Mouse (Mus musculus) adrenal gland, adult 18-20 months (tissue): ENCODE data around the gene Gucy2c. TPM values are rescaled to one million over a fixed set of nuclear protein-coding genes. Genes with fewer than 3 reads are reported as not detected.
"Not testable (repeated sequence)": the region's sequence is repeated elsewhere in the genome, so short reads cannot be mapped to it uniquely, and the experiment has no call there.

Source experiments
- DNase-seq, 2 experiments: peaks; one replicate each; pipeline ENCODE4 v3.0.0; 2021 to 2022; ENCODE audit warnings: low spot score in 2 of 2
- total RNA-seq, 2 experiments: library from RNA; stranded (reverse); gene quantifications; 1 replicate in 1 of 2; 2 replicates in 1 of 2; pipeline ENCODE4 v1.2.3; 2021

The Gucy2c gene
- total RNA-seq, 2 experiments from 2014 or later, result 0.06 TPM; not detected in 1

DNA sequence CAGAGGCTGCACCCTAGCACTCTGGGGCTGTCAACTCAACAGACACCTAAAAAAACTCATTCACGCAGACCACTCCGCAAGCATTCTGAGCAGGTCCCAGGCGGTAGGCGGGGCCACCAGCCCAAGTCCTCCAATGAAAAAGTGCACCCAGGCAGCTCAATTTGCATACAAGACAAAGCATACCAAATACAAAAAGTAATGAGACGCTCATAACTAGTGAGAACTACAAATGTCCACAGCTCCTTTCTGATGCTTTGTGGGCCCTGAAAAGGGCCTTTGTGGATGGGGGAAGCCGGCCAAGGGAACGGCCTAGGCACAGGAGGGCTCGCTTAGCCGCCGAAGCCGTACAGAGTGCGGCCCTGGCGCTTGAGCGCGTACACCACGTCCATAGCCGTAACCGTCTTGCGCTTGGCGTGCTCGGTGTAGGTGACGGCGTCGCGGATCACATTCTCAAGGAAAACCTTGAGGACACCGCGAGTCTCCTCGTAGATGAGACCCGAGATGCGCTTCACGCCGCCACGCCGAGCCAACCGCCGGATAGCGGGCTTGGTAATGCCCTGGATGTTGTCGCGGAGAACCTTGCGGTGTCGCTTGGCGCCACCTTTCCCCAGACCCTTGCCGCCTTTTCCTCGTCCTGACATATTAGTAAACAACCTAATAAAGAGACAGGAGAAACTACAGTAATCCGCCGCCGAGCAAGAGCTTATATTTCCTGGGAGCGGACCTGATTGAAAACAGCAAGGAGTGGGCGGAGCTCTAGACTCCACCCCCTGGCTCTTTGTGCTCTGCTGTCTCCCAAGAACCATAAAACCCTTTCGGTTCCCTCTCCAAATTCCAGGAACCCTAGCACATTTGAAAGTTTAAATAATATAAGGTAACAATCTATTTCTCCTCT is 22.4 kb upstream of the Gucy2c start, which contains the start of gene Hist4h4:
Hist4h4 (minus strand) TSS at position 677 of the 895 bp plus-strand sequence.
- DNase-seq, result peak; percentile 98

DNA sequence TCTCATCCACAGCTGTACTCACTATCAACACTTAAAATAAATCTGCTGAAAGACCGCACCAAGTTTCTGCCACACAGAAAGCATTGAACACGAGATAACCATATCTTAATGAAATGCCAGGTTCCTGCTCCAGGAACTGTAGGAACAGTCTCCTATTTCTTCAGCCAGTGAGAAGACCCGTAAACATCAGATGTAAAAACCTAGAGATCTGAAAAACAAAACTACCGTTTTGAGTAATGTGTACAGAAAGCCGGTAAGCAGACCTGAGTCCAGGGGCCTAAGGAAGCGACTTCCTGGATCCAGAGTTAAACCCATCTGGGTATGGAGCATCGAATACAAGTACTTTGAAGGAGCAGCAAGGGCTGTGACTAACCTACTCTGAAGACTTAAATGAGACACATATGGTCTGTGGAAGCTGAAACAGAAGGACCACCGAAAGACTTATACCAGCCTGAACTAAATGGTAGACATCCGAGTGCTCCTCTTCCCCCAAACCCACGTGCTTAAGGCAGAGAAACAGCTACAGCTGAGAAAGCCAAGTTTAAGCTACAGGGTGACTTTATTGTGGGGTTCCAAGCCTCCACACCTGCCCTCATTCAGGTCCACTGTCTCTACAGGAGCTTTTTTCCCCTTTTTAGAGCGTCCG is 21.7 kb upstream of the Gucy2c start:
- DNase-seq, result no peak

DNA sequence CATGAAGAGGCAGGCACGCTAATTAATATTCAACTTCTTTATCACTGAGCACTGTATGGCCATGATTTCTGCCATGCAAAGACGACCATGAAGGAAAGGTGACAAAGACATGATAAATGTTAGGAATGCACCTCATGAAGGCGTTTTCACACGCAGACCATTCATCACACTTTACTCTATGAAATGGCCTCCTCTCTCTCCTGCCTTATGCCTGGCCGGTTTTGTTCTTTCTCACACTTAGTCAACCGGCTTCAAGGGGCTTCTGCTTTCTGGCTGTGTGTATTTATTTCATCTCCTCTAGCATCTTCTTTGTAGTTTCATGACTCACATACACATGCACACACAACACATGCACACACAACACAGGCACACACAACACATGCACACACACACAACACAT is 19.7 kb upstream of the Gucy2c start:
- DNase-seq, result no peak

DNA sequence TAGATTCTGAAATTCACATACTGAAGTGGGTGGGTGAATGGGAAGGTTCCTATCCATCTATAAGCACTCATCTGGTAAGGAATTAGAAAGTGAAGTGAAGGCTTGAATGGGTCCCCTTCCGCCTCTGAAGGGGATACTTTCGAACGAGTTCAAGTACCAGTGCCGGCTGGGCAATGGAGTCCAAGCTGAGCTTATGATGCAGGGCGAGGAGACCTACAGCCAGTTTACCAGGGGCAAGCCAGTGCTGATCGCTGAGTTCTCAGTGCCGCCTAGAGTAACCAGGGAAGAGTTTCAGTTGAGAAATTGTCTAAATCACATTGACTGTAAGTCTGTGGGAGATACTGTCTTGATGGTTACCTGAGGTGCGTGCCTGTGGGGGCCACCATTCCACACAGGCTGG is 19.1 kb upstream of the Gucy2c start:
- DNase-seq, result no peak

GRCm38 (mm10) chr6:136797874-136798693 is 16.5 kb upstream of the Gucy2c start:
- not testable (repeated sequence) for DNase-seq

GRCm38 (mm10) chr6:136795850-136796249 is 14.3 kb upstream of the Gucy2c start:
- no peak for DNase-seq

- no peak for DNase-seq
Observed at GRCm38 (mm10) chr6:136795110-136795509, 13.5 kb upstream of the Gucy2c start.

GRCm38 (mm10) chr6:136793831-136794525 is 12.4 kb upstream of the Gucy2c start:
- no peak for DNase-seq

DNA sequence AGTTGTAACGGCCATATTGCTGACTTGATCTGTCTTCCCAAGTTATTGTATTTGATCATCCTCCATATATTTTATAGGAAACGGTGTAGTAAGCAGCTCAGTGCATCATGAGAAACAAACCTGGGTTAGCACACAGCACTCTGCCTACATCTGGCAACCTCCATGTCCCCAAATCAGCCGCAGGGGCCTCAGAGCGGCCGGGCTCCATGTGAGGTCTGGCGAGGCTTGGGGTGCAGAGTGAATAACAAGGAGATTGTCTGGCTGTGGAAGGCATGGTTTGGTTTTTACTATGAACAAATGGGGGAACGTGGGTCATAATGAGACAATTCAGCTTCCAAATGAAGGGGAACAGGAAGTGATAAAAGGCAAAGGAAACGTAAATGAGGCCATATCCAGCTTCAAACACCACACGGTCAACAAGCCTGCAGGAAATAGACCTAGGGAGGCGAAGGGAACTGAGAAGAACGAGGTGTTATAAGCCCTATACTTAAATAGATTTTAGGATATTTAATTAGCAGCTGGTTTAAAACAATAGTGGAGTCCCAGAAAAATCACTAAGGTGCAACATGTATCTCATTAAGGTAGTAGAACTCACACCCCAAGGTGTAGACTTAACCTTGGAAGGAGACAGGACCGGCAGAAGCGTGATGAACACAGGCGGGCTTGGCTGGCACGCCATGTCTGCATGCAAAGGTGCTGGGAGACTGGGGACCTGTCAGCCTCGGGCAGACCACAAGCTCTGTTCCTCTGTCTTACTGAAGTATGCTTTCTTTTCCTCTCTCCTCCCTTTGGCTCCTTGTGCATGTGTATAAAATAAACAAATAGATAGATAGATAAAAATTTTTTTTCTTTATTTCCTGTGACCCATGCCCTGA is 11.6 kb upstream of the Gucy2c start:
- DNase-seq, result no peak

DNA sequence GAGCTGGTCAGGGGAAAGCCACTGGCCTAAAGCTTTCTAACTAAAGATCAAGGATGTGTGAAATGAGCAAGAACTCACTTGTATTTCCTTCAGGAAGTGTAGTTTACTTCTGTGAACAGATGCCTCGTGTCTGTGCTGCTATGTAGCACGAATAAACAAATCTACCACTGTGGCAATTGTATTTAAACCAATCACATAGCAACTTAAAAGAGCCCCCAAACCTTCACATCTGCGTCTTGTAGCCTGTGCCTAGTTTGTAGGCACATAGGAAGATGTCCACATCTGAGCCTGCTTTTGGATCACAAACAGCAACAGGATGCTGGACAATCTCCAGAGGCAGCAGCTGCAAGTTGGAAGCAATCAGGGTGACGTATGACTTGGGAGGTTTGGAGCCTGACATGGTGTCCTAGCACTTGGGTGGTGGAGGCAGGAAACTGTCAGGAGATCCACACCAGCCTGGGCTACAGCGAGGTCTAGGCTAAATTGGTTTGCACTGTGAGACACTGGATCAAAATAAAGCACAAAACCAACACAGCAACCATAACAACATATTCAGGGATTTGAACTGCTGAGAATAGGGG is 7.9 kb upstream of the Gucy2c start:
- DNase-seq, result no peak

- DNase-seq, result no peak
Observed at GRCm38 (mm10) chr6:136782761-136783160, 1.2 kb upstream of the Gucy2c start.

GRCm38 (mm10) chr6:136782146-136782545 is 581 bp upstream of the Gucy2c start:
- DNase-seq, result no peak

DNA sequence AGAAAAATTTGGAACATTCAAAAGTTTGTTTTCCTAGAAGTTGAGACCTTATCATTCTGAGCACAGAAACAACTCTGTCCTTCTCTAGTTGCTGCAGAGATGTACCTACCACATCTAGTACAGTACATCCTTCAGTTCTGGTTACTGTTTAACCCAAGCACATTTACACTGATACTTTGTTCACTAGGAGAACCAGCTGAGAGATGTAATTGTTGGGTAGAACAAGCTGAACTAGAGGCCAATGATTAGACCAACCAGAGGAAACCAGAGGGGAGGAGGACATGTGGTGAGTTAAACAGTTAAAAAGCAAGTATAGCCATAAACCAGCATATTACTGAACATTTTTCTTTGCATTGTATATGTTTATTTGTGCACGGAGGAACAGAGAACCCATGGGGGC is 5.2 kb downstream of the Gucy2c start:
- DNase-seq, result no peak

DNA sequence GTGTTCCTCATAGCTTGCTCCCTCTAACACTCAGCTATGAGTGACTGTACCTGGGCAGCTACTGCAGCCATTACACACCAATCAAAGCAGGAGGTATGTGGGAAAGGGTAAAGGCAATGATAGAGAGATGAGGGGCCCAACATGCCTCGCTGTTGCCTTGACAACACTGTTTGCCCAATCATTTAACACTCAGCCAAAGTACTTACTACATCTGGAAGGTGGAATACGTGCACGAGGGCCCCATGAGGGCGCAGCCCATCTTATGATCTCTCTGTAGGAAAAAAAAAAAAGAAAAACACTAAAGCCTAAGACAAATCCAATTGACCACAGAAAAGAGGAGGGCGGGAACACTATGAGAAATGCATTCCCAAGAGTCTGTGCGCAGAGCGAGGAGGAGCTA is 11.7 kb downstream of the Gucy2c start:
- DNase-seq, result no peak

DNA sequence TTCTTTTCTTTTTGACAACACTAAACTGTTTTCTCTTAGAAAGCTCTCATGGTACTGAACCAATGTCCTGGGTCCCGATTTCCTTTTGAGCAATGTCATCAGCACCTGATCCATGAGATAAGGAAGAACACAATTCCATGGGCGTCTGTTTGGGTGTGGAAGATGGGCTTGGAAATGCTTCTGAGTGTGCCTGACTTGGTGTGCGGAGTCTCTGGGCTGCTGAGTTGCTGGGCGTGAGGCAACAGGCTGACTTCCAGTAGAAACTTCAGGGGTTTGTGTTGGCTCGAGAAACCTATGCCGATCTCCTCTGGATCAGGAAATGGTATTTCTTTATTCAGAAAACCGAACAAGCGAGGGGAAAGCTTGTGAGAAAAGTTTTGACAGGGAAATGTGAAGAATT is 12.4 kb downstream of the Gucy2c start:
- DNase-seq, result no peak

- no peak for DNase-seq
Observed at GRCm38 (mm10) chr6:136763912-136764311, 17.7 kb downstream of the Gucy2c start.

- DNase-seq, result no peak
Observed at GRCm38 (mm10) chr6:136750567-136750966, 31.0 kb downstream of the Gucy2c start.

- no peak for DNase-seq
Observed at GRCm38 (mm10) chr6:136745586-136745985, 36.0 kb downstream of the Gucy2c start.

- no peak for DNase-seq
Observed at GRCm38 (mm10) chr6:136743729-136744128, 37.8 kb downstream of the Gucy2c start.
